Mouse (Mus musculus) spleen, postnatal 14 days (tissue): Measurements from ENCODE around the gene Kif24.

Experiments
- DNase-seq, 2 experiments: peaks; one replicate each; pipeline ENCODE4 v3.0.0; 2021 to 2022; ENCODE audit warnings: low spot score in 2 of 2

Kif24 gene

DNA sequence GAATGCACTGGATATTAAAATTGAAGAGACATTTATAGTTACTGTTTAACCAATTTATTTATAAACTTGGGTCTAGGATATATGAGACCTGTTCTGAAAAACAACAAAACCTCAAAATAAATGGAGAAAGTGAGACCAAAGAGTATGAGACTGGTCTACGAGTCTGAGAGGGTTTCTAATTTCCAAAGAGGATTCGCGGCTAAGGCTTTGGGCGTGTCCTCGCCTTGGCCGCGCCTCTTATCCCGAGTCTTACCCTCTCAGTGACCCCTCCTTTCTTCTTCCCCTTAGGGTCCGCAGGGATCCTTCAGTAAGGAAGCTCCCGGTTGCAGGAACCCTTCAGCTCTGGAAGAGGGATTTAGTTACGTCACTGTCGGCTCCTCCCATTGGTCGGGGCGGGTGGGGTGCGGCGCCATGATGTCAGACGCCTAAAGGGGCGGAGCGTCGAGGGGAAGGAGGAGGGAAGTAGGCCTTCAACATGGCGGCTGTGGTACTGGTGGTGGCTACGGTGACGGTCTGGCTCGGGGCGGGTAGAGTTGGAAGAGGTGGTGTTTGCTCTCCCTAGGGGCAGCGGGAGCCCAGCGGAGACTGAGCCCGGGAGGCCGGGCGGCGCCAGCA lies 116.0 kb downstream of the Kif24 start, which contains the start of gene Ubap1:
Ubap1 (plus strand) TSS at position 413 of the 615 bp plus-strand sequence.
- DNase-seq: peak; percentile 81 to 88

DNA sequence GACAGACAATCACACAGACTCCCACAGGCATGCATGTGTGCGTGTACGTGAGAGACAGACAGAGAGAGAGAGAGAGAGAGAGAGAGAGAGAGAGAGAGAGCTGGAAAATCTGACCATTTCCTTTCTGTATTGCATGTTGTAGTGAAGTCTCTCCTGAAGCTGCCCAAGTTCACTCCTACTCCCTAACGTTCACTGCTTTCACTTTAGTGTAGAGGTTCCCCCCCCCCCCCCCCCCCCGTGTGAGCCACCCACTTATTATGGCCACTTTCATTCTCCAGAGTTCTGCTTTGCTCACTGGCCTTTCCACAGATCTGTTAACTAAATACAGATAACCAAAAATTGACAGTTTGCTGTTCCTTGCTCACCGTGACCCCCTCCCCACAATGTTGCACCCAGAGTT lies 116.8 kb downstream of the Kif24 start:
- DNase-seq: no peak

DNA sequence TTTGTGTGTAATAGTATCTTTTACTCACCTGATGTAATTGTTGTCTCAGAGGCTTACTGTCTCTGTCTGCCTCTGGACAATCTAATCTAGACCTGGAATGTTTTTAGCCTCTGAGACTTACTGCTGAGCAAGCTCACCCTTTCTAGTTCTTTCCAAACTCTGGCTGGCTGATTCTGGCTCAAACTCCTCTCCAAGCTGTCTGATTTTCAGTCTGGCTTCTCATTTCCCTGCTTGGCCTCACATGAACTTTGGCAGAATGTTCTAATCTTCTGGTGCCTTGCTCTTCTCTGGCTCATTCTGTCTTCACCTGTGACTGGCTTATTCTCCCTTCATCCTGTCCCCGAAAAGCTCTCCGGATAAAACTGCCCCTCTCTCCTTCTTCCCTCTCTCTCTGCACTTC lies 118.7 kb downstream of the Kif24 start:
- DNase-seq: no peak

DNA sequence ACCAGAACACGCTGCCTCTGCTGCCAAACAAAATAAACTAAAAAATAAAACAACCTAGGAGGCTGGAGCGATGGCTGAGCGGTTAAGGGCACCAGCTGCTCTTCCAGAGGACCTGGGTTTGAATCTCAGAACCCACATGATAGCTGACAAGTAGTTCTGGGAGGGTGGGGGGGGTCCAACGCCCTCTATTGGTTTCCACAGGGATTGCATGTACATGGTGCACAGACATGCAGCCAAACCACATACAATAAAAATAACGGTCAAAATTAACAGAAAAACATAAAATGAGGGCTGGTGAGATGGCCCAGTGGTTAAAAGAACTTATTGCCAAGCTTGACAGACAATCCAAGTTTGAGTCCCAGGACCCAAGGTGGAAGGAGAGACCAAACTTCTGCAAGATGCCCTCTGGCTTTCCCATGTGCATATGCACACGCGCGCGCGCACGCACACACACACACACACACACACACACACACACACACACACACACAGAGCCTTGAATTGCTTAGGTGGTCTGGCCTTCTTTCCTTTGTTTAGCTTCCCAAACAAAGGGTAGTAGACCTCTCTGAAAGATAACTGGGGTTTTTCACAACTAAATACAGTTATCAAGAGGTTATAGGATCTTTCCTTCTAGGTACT lies 123.7 kb downstream of the Kif24 start:
- DNase-seq: no peak
